Mouse (Mus musculus) urinary bladder, adult 2 months (tissue): ENCODE measurements around the gene Arpc5l. TPM values are rescaled to one million over a fixed set of nuclear protein-coding genes. Genes with fewer than 3 reads are reported as not detected.
A peak's percentile ranks its signal among the peaks of the same experiment; 100 is the strongest.
"Not testable (repeated sequence)": the region's sequence is repeated elsewhere in the genome, so short reads cannot be mapped to it uniquely, and the experiment has no call there.

Source experiments
- DNase-seq: peaks from one replicate; pipeline ENCODE4 v3.0.0; 2022; ENCODE audit warnings: low spot score
- polyA plus RNA-seq: library from polyadenylated mRNA; depleted of rRNA; stranded (reverse); fragments of >200 nt; gene quantifications from 2 replicates; pipeline ENCODE4 v1.2.3, GENCODE M21; 2012

Gene Arpc5l
- polyA plus RNA-seq, 1 experiment: 79.9 TPM

- DNase-seq: no peak
These were observed 5.1 kb upstream of the Arpc5l start for GRCm38 (mm10) chr2:38999910-39000586.

GRCm38 (mm10) chr2:39000587-39000919 lies 4.6 kb upstream of the Arpc5l start:
- DNase-seq: no peak

GRCm38 (mm10) chr2:39001866-39002265 lies 3.3 kb upstream of the Arpc5l start:
- no peak for DNase-seq

GRCm38 (mm10) chr2:39003106-39003505 lies 2.0 kb upstream of the Arpc5l start:
- DNase-seq: no peak

- DNase-seq: no peak
These were observed 1.6 kb upstream of the Arpc5l start for GRCm38 (mm10) chr2:39003512-39003911.

- no peak for DNase-seq
These were observed 776 bp upstream of the Arpc5l start for GRCm38 (mm10) chr2:39004372-39004771.

- DNase-seq: no peak
These were observed 479 bp downstream of the Arpc5l start, which contains the start of gene Rpl35 for GRCm38 (mm10) chr2:39005574-39006079. Gene Rpl35, minus strand, starts transcription at chr2:39005624.

- DNase-seq: no peak
These were observed 1.1 kb downstream of the Arpc5l start for GRCm38 (mm10) chr2:39006149-39006730.

- peak; percentile 95 for DNase-seq
These were observed 2.7 kb downstream of the Arpc5l start for GRCm38 (mm10) chr2:39007865-39008264.

- no peak for DNase-seq
These were observed 3.3 kb downstream of the Arpc5l start for GRCm38 (mm10) chr2:39008350-39008851.

GRCm38 (mm10) chr2:39008954-39009365 lies 3.8 kb downstream of the Arpc5l start:
- no peak for DNase-seq

GRCm38 (mm10) chr2:39010144-39010543 lies 5.0 kb downstream of the Arpc5l start:
- DNase-seq: not testable (repeated sequence)

GRCm38 (mm10) chr2:39011264-39011663 lies 6.1 kb downstream of the Arpc5l start:
- no peak for DNase-seq

GRCm38 (mm10) chr2:39011971-39012370 lies 6.8 kb downstream of the Arpc5l start:
- DNase-seq: no peak

- no peak for DNase-seq
These were observed 7.7 kb downstream of the Arpc5l start for GRCm38 (mm10) chr2:39012768-39013279.

GRCm38 (mm10) chr2:39016581-39016980 lies 11.4 kb downstream of the Arpc5l start:
- DNase-seq: no peak

- no peak for DNase-seq
These were observed 14.9 kb downstream of the Arpc5l start for GRCm38 (mm10) chr2:39020004-39020403.

- DNase-seq: no peak
These were observed 26.5 kb downstream of the Arpc5l start for GRCm38 (mm10) chr2:39031611-39032010.

- DNase-seq: no peak
These were observed 35.1 kb downstream of the Arpc5l start for GRCm38 (mm10) chr2:39040215-39040614.

- no peak for DNase-seq
These were observed 43.4 kb downstream of the Arpc5l start for GRCm38 (mm10) chr2:39048515-39048914.

- no peak for DNase-seq
These were observed 59.7 kb downstream of the Arpc5l start for GRCm38 (mm10) chr2:39064687-39065399.
